Mouse (Mus musculus) thymus, postnatal 14 days (tissue): ENCODE measurements around the gene Pnpla8.
A peak's percentile ranks its signal among the peaks of the same experiment; 100 is the strongest.
"Not testable (repeated sequence)": the region's sequence is repeated elsewhere in the genome, so short reads cannot be mapped to it uniquely, and the experiment has no call there.

Experiments used
- DNase-seq: peaks from one replicate; pipeline ENCODE4 v3.0.0; 2021

Gene Pnpla8

DNA sequence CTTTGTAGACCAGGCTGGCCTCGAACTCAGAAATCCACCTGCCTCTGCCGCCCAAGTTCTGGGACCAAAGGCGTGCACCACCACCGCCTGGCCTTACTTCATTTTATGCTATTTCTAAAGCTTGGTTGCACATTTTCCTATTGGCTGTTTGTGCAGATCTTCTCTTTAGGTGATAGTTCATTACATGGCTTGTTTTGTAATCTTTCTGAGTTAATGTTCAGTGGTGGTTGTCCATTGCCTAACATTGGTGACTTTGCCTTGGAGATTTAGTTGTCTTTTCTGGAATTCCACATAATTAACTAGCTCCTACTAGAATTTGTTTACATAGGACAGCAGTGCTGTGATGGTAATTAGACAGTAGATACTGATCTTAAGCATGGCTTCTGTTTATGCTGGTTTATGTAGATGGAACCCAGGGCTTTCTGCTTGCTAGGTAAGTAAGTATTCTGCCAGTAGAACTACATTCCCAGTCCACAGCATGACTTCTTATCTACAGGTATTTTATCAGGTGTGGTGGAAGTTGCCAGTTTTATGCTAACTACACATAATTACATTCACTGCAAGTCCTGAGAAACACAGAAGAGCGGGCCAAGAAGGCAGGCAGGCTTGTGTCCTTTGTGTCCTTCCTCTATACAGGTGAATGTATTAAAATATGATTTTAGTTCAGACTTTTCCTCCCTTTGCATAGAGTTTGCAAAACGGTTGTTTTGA lies 53.1 kb downstream of the Pnpla8 start:
- no peak for DNase-seq

- DNase-seq: not testable (repeated sequence)
Observed at GRCm38 (mm10) chr12:44280147-44280546, 59.0 kb downstream of the Pnpla8 start.

DNA sequence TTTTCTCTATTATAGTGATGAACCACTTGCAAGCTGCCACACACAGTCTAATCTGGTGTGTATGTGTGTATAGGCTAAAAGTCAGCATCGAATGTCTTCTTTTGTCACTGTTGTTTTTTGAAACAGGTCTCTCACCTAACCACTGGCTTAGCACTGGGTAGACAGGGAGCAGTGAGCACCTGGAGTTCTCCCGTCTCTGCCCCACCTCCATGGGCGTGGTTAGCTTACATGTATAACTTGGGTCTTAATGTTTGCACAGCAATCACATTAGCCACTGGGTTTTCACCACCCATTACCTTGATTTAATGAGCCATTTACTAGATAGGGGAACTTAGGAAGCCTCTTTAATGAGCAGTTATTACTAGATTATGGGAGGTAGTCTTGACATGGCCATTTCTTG lies 60.4 kb downstream of the Pnpla8 start:
- no peak for DNase-seq

- no peak for DNase-seq
Observed at GRCm38 (mm10) chr12:44283378-44283777, 62.2 kb downstream of the Pnpla8 start.

- no peak for DNase-seq
Observed at GRCm38 (mm10) chr12:44286992-44287391, 65.8 kb downstream of the Pnpla8 start.

GRCm38 (mm10) chr12:44292281-44292680 lies 71.1 kb downstream of the Pnpla8 start:
- peak; percentile 66 for DNase-seq

DNA sequence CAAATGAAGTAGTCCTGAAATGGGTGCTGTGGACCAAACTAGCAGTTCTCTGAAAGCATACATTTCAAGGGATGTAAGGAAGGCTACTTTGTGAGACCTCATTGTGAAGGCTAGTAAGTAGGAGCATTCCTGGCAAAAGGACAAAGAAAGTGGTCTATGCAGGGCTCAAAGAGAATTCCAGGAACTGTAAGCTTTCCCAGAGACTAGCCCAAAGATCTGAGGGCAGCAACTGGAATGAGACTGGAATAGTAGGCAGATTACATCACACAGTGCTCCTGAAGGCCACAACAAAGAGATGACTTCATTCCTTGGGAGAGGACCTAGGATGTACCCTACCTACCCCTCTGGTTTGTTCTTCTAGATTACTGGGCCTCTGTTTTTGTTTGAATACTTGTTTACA lies 79.6 kb downstream of the Pnpla8 start:
- no peak for DNase-seq

GRCm38 (mm10) chr12:44304012-44304411 lies 82.8 kb downstream of the Pnpla8 start:
- no peak for DNase-seq

GRCm38 (mm10) chr12:44304869-44305268 lies 83.7 kb downstream of the Pnpla8 start:
- no peak for DNase-seq

GRCm38 (mm10) chr12:44308221-44308620 lies 87.1 kb downstream of the Pnpla8 start:
- no peak for DNase-seq

GRCm38 (mm10) chr12:44315212-44315611 lies 94.0 kb downstream of the Pnpla8 start:
- DNase-seq: no peak

GRCm38 (mm10) chr12:44325091-44325490 lies 103.9 kb downstream of the Pnpla8 start:
- DNase-seq: no peak

GRCm38 (mm10) chr12:44327452-44327851 lies 106.3 kb downstream of the Pnpla8 start:
- DNase-seq: no peak

- no peak for DNase-seq
Observed at GRCm38 (mm10) chr12:44328381-44329315, 107.5 kb downstream of the Pnpla8 start, which contains the start of gene Nrcam. TSS of gene Nrcam (plus strand) at chr12:44328885.

GRCm38 (mm10) chr12:44329316-44330215 lies 108.4 kb downstream of the Pnpla8 start:
- DNase-seq: no peak

- DNase-seq: no peak
Observed at GRCm38 (mm10) chr12:44330216-44330719, 109.1 kb downstream of the Pnpla8 start.

DNA sequence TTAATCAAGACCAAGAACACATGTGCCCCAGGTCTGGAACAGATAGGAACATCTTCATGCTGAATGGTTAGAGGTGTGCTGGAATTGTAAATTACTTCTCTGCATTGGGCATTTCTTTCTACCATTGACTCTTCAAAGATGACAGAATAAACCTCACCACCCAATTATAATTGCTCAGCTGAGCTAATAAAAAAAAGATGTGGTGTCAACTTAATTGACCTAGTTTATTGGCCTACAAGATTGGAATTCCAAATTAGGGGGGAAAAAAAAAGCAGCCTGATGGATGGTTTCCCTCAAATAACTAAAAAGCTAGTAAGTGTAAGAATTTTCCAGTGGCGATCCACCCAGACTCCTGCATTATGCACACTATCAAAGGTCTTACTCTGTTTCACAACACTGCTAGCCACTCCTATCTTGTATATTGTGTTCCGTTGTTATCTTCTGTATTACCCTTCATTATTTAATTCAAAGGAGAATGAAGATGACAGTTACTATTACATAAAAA lies 116.0 kb downstream of the Pnpla8 start:
- DNase-seq: no peak

DNA sequence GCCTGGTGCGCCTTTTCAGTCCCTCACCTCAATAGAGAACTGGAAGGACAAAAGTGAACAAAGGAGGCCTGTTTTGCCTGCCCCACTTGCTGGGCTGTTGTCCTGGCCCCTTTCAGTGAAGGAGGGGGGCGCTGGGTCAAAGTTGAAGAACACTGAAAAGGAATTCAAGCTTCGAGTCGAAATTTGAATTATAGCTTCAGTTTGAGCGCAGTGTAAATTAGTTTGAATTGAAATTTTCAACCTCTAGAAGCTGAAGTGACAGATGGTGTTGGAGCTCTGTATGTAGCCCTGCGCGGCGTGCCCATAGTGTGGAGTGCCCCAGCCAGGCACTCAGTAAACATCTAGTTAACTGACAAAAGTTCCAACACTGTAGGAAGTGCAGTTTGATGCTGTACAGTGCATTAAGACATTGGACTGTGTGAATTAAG lies 117.0 kb downstream of the Pnpla8 start:
- no peak for DNase-seq

- no peak for DNase-seq
Observed at GRCm38 (mm10) chr12:44344075-44344474, 122.9 kb downstream of the Pnpla8 start.

DNA sequence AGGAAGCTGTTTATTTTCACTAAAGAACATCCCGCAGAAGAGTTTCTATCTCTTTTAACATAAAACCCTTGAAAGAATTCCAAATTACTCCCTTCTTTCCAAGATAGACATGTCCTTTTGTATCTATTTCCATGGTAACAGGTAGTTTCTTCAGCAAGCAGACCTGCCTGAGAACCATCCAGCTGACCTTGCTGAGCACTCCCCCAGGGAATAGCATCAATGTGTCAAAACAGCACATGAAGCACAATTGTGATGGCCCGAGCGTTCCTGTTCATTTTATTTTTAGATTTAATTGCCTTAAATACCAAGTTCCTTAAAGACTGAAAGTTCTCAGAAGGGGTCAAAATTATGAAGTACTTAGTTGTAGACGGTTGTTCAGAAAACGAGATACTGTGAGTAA lies 124.1 kb downstream of the Pnpla8 start:
- no peak for DNase-seq

GRCm38 (mm10) chr12:44346143-44346542 lies 125.0 kb downstream of the Pnpla8 start:
- DNase-seq: no peak

DNA sequence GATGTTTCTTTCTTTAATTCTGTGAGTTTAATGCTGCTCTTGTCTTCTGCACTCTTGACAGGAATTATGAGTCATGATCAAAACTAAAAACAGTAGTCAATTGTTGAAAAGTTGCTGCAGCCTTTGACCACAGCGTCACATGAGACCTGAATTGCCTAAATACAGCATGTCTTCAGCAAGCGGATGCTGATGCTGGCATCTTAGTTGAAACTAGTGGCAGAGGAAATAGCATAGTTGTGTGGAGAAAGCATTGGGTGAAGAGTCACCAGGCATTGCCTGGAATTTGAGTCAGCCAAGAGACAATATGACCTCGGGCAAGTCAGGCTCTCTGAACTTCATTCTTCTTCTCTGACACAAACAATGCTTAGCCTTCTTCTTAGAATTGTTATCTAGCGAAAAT lies 133.9 kb downstream of the Pnpla8 start:
- no peak for DNase-seq
